Mouse (Mus musculus) heart, postnatal 0 days (tissue): ENCODE data around the gene Tmem50a. TPM values are rescaled to one million over a fixed set of nuclear protein-coding genes. Genes with fewer than 3 reads are reported as not detected.
A peak's percentile ranks its signal among the peaks of the same experiment; 100 is the strongest.

Experiments
- ATAC-seq: fragments of 200-750 bp; cut with Nextera tagmentation; 2 replicates; pipeline ENCODE4 v1.8.0; 2017; ENCODE audit warnings: low read depth, moderate number of reproducible peaks, moderate library complexity; ENCODE audit not compliant: insufficient read depth
- DNase-seq: peaks from one replicate; pipeline ENCODE4 v3.0.0-alpha.2; 2016; ENCODE audit warnings: low spot score
- H3K27ac ChIP-seq: fragments of 300-500 bp; sonication (generic); 2 replicates; pipeline ENCODE4 v1.5.1; 2014; ENCODE audit warnings: low read depth, mild to moderate bottlenecking
- H3K27me3 ChIP-seq: fragments of 300-500 bp; sonication (generic); 2 replicates; pipeline ENCODE4 v1.6.1; 2014; ENCODE audit warnings: low read length, mixed read lengths; ENCODE audit not compliant: control insufficient read depth, insufficient read depth
- H3K36me3 ChIP-seq: fragments of 300-500 bp; sonication (generic); replicated peaks from 2 replicates; pipeline ENCODE4 v1.6.1; 2014; ENCODE audit warnings: low read length, mixed read lengths; ENCODE audit not compliant: control insufficient read depth, insufficient read depth
- H3K4me1 ChIP-seq: fragments of 300-500 bp; sonication (generic); 2 replicates; pipeline ENCODE4 v1.6.1; 2014; ENCODE audit warnings: antibody characterized with exemption; ENCODE audit not compliant: control insufficient read depth, insufficient read depth
- H3K4me2 ChIP-seq: fragments of 300-500 bp; sonication (generic); 2 replicates; pipeline ENCODE4 v1.6.1; 2014; ENCODE audit warnings: low read depth, mild to moderate bottlenecking, low read length, moderate library complexity
- H3K4me3 ChIP-seq: fragments of 300-500 bp; sonication (generic); 2 replicates; pipeline ENCODE4 v1.5.1; 2014; ENCODE audit warnings: low read depth, low read length
- H3K9ac ChIP-seq: fragments of 300-500 bp; sonication (generic); replicated peaks from 2 replicates; pipeline ENCODE4 v1.6.1; 2014; ENCODE audit warnings: low read depth, low read length, mixed read lengths
- H3K9me3 ChIP-seq: fragments of 300-500 bp; sonication (generic); replicated peaks from 2 replicates; pipeline ENCODE4 v1.6.1; 2016; ENCODE audit warnings: low read length; ENCODE audit not compliant: control insufficient read depth
- CTCF ChIP-seq: IDR thresholded peaks from 2 replicates; pipeline ENCODE4 v1.5.1; 2016; ENCODE audit warnings: antibody characterized with exemption, control low read depth, low read depth
- EP300 ChIP-seq: IDR thresholded peaks from 2 replicates; pipeline ENCODE4 v1.6.1; 2016; ENCODE audit warnings: antibody characterized with exemption, low read depth
- WGBS: fragments of 180-500 bp; shearing (Covaris S2); extraction: QIAGEN DNeasy Blood & Tissue Kit; methylation state at CpG from one replicate; pipeline ENCODE4 v1.1.7; 2014; 5-methylcytosine and 5-hydroxymethylcytosine counted together
- polyA plus RNA-seq: library from polyadenylated mRNA; unstranded; fragments of >200 nt; fragmentation: Nextera tagmentation; extraction: Ambion mirVana; gene quantifications from 2 replicates; pipeline ENCODE4 v1.2.1, GENCODE M21; 2015
- total RNA-seq: library from RNA; depleted of rRNA; stranded (reverse); fragments of >200 nt; gene quantifications from 2 replicates; pipeline ENCODE4 v1.2.3, GENCODE M21; 2014; ENCODE audit warnings: low replicate concordance

Gene Tmem50a
- total and polyA plus RNA-seq, 2 experiments from 2014 or later, result 117 to 160 TPM

DNA sequence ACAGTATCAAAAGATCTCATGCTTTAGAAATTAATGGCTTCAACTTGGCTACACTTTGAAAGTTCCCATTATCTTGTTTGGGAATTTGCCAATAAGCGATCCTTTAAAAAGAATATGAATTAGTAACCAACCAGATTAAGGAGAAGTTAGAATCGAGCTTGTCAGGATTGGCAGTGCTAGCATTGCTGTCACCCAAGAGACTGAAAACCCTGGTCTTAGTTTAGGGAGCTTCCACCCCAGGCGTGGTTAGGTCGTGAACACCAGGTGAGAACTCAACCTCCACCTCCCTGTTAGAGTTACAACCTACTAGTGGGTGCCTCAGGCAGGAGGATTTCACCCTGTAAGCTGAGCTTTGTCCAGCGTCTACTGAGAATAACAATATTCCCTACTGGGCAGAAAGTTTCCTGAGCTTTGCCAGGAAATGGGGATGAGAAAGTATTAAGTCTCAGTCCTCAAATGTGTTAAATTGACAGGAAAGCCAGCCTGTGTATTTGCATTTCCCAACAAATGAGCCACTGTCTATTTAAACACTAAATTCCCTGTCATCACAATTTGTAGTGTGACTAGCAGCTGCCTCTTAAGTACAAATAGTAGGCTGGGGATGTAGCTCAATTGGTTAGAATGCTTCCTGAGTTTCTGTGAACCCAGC, 13.1 kb upstream of the Tmem50a start:
- H3K36me3 ChIP-seq, result peaks cover 36% of the 10 kb centered on the region
- H3K4me3 ChIP-seq, result no peak overlapping the region
- H3K9ac ChIP-seq, result no peak overlapping the region
- DNase-seq (no peak), ATAC-seq (no peak)
- H3K9me3 ChIP-seq, result no peaks in the 10 kb centered on the region
- no peaks in the 10 kb centered on the region for H3K27me3 ChIP-seq
- no peak overlapping the region for H3K4me2 ChIP-seq
- H3K4me1 ChIP-seq, result peaks cover 8% of the 10 kb centered on the region
- TF ChIP-seq EP300 (no peak), CTCF (no peak)
- WGBS, result 62% methylated on average over 5 of the region's 5 CpGs
- H3K27ac ChIP-seq, result no peak overlapping the region

DNA sequence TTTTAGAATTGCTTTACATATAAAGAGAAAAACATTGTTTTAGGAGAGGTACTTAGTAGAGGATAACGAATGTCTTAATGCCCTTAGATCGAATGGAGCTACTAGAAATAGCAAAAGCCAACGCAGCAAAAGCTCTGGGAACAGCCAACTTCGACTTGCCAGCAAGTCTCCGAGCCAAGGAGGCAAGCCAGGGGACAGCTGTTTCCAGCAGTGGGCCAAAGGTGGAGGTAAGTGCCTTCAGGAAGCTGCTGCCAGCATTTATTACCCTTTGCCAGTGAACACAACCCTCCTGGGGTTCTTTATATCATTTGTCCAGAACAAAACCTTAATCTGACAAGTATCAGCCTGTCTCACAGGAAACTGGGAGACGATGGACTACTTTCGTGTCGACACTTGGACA, 10.4 kb upstream of the Tmem50a start:
- H3K27ac ChIP-seq, result peak overlapping the region; percentile 0; the same call in 1 of the 2 replicates

GRCm38 (mm10) chr4:134924019-134924741, 9.4 kb upstream of the Tmem50a start:
- under 1% methylated on average over 74 of the region's 75 CpGs for WGBS
- ATAC-seq (peak; percentile 27), DNase-seq (peak; percentile 86)
- peaks cover 34% of the 10 kb centered on the region for H3K36me3 ChIP-seq
- no peaks in the 10 kb centered on the region; the same call in 1 of the 2 replicates for H3K4me1 ChIP-seq
- peak overlapping the region; percentile 96 for H3K4me3 ChIP-seq
- TF ChIP-seq CTCF (no peak), EP300 (no peak)
- H3K4me2 ChIP-seq, result peak overlapping the region; percentile 83
- H3K9me3 ChIP-seq, result no peaks in the 10 kb centered on the region
- H3K27me3 ChIP-seq, result no peaks in the 10 kb centered on the region
- H3K27ac ChIP-seq, result peak overlapping the region; percentile 98
- peak overlapping the region; percentile 99 for H3K9ac ChIP-seq

More for the DNA sequence above, 10.4 kb upstream of the Tmem50a start:
- 27% methylated on average over 8 of the region's 8 CpGs for WGBS
- no peak for DNase-seq
- H3K27me3 ChIP-seq, result no peaks in the 10 kb centered on the region
- TF ChIP-seq CTCF (no peak), EP300 (no peak)
- peaks cover 3% of the 10 kb centered on the region; the same call in 1 of the 2 replicates for H3K4me1 ChIP-seq
- H3K9me3 ChIP-seq, result no peaks in the 10 kb centered on the region
- H3K4me2 ChIP-seq, result peak overlapping the region; percentile 83
- H3K9ac ChIP-seq, result peak overlapping the region; percentile 17; the same call in 1 of the 2 replicates
- peak overlapping the region; percentile 96 for H3K4me3 ChIP-seq
- ATAC-seq, result no peak
- peaks cover 34% of the 10 kb centered on the region for H3K36me3 ChIP-seq

DNA sequence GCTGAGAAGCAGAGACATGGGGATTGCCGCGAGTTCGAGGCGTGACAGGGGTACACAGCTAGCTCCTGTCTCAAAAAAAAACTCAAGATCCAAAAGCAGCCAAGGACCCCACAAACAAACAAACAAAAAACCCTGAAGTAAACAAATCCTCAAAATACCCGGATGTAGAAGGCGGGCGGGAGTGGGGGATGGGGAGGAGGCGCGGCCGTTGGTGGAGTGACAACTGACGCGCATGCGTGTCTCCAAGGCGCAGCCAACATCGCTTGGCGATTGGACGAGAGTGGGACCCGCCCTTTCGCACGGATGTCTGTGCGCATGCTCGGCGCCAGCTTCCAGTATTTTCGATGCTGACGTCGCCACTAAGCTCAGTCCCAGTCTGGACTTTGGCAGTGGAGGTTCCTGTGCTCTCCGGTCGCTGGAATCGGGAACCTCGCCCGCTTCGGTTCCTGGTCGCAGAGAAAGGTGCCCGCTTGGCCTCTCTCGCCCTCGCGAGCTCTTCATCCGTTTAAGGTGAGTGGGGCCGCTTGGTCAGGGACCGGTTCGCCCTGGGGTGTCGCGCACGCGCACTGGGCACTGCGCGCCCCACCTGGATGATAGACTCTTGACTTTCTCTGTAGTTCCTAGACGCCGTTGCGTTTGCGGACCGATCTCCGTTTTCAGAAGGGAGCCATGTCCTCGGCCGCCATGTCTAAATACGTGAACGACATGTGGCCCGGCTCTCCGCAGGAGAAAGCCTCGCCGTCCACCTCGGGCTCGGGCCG, 8.6 kb upstream of the Tmem50a start, which contains the start of gene Rsrp1:
Rsrp1 (plus strand) TSS at position 335 of the 761 bp plus-strand sequence.
- Histone ChIP-seq H3K27ac (peak within 1 kb of the TSS; percentile 98), H3K4me2 (peak within 1 kb of the TSS; percentile 84), H3K4me1 (peaks cover 3% of the 10 kb centered on the region), H3K36me3 (peaks cover 34% of the 10 kb centered on the region), H3K9ac (peak within 1 kb of the TSS; percentile 99), H3K9me3 (no peaks in the 10 kb centered on the region), H3K4me3 (peak within 1 kb of the TSS; percentile 96), H3K27me3 (no peaks in the 10 kb centered on the region)
- WGBS, result under 1% methylated on average over 64 of the region's 64 CpGs
- peak; percentile 70; the same call in 1 of the 2 replicates for TF ChIP-seq EP300
- no peak for TF ChIP-seq CTCF
- peak; percentile 99 for DNase-seq
- ATAC-seq, result peak; percentile 93

- ATAC-seq (peak; percentile 65), DNase-seq (peak; percentile 66)
- under 1% methylated on average over 13 of the region's 13 CpGs for WGBS
- Histone ChIP-seq H3K4me1 (peaks cover 3% of the 10 kb centered on the region), H3K9me3 (no peaks in the 10 kb centered on the region), H3K4me2 (peak overlapping the region; percentile 84), H3K27ac (peak overlapping the region; percentile 93), H3K9ac (peak overlapping the region; percentile 78), H3K27me3 (no peaks in the 10 kb centered on the region), H3K36me3 (peaks cover 29% of the 10 kb centered on the region), H3K4me3 (peak overlapping the region; percentile 96)
- TF ChIP-seq EP300 (no peak; the same call in 1 of the 2 replicates), CTCF (no peak)
Observed at GRCm38 (mm10) chr4:134922925-134923244, 8.1 kb upstream of the Tmem50a start.
